Mouse (Mus musculus): Measurements from ENCODE around the gene Slc25a35. TPM values are rescaled to one million over a fixed set of nuclear protein-coding genes. Genes with fewer than 3 reads are reported as not detected.
A peak's percentile ranks its signal among the peaks of the same experiment; 100 is the strongest.
"Not testable (repeated sequence)": the region's sequence is repeated elsewhere in the genome, so short reads cannot be mapped to it uniquely, and the experiment has no call there.

Slc25a35 gene
- polyA plus RNA-seq (2017; shearing (Covaris generic)), result 1 to 10 TPM; 7.2 to 7.6 TPM

DNA sequence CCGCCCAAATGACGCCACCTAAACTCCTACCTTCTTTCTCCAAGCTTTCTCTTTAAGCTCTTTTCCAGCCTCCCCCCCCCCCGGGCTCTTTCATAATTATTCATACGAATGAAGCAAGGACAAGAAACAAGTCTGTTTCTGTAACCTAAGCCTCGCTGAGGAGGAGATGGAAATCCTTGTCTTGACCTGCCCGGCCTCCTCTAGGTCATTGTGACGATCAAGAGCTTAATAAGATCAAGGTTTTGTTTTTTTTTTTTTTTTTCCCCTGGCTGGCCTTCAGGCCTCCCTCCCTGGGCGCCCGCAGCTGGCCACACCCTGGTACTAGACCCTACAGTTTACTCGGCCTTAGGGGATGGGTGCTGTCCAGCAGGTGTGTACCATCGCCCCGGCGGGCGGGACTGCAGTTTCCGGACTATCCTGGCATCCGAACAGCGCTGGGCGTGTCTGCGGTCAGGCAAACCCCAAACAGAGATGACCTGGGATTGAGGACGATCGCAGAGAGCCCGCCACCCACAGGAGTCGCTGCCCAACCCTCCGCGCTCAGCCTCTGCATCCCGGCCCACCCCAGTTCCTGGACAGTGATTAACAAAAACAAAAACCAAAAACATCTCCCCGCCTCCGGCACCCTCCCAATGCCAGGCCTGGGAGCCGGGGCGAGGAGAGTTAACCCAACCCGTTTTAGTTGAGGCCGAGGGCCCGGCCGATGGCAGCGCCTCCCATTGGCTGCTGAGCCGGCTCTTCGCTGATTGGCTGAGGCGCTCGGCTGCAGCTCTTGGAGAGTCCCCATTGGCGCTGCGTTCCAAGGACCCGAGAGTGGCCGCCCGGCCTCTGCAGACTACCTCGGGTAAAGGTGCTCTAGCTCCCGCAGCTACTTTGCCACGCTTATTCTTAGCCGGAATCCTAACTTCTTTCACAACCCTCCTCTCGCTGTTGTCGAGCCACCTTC, at the start of gene Slc25a35:
Slc25a35 (plus strand) TSS at position 795 of the 946 bp plus-strand sequence.
- peak; percentile 88 for ATAC-seq

DNA sequence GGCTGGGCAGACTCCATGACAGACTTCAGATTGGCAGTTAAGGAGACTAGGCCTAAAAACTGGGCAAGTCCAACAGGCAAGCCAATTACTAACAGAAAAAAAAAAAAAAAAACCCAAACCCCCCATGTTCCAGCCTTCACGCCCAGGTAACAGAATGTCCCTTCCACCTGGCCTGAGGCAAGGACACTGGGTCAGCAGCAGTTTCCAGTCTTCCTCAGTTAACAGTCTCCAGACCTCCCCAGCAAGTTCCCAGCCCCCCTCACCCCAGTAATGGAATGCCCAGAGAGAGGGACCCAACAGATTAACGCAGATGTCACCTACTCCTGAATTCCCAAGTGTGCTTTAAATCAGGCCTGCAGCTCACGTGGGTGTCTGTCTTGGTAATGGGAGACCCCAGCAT, 44.7 kb upstream of the Slc25a35 start:
- no peak for ATAC-seq

DNA sequence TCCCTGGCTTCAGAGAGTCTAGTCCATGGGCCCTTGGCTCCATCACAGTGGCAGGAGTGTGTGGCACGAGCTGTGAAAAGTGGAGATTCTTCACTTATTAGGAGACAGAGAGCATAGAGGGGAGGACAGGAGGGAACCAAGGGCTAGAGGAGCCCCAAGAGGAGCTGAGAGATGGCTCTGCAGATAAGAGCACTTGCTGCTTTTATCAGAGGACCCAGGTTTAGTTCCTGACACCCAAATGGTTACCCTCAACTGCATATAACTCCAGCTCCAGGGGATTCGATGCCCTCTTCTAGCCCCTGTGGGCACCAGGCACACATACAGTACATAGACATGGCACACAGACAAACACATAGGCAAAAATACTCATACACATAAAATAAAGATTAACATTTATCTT, 43.2 kb upstream of the Slc25a35 start:
- no peak for ATAC-seq

DNA sequence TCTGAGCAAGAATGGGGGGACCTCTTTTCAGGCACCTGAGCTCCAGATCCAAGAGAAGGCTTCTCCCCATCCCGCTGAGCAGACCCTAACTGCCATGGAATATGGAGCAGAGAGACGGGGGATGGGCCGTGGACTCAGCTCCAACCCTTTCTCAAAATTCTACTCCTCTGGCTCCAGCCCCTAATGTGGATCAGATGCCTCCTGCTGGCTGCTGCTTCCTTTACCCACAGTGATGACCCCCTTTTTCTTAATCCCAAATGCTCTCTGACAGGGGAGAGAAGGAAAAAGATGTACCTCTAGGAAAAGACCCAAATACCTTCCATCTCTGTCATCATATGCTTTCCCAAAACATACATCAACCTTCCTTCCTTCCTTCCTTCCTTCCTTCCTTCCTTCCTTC, 41.0 kb upstream of the Slc25a35 start, which contains the start of gene Odf4:
Odf4 (minus strand) TSS at position 101 of the 400 bp plus-strand sequence.
- ATAC-seq, result no peak

DNA sequence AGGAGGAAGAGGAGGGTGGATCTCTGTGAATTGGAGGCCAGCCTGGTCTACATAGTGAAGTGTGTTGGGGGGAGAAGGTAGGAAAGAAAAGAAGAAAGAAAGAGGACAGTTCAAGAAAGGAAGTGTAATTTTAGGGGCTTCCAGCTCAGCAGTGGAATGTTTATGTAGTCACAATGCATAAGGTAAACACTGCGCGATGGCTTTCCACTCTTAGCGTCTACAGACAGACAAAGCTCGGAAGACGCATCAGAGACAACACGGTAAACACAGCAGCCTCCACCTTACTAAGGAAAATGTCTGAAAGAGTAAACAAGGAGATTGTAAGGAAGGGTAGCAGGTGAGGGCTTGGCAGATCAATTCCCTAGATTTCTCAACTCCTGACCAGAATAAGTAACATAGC, 38.0 kb upstream of the Slc25a35 start:
- no peak for ATAC-seq

DNA sequence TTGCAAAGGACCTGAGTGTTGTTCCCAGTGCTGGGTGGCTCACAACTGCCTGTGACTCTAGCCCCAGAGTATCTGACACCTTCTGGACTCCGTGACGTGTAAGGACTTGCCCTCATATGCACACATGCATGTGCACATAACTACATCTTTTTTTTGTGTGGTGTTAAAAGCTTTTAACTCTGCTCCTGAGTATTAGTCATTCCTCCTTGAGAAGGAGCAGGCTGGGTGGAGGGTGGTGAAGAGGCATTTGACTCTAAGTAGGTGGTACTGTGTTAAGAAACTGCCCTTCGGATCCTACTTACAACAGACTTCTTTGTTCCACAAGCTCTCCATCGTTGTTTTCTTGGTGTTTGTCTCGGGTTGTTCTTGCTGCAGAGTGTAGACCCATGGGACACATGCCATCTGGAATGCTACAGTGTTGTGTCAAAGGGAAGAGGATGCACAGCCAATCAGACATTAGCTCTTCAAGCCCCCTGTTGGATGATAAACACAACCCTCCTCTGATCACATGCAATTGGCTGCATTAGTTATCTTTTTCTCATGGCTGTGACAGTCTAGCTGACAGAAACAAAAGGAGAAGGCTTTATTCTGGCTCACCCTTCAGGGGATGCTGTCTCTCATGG, 33.9 kb upstream of the Slc25a35 start:
- no peak for ATAC-seq

DNA sequence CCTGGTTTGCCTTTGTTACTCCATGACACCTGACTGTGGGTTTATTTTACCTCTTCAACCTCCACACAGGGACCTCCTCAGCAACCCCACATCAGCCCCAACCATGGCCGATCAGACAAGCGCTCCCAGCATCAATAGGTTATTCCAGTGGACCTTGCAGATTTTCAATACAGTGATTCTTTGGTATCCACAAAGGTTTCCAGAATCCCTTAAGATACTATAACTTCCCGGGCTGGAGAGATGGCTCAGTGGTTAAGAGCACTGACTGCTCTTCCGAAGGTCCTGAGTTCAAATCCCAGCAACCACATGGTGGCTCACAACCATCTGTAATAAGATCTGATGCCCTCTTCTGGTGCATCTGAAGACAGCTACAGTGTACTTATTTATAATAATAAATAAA, 31.0 kb upstream of the Slc25a35 start:
- not testable (repeated sequence) for ATAC-seq

DNA sequence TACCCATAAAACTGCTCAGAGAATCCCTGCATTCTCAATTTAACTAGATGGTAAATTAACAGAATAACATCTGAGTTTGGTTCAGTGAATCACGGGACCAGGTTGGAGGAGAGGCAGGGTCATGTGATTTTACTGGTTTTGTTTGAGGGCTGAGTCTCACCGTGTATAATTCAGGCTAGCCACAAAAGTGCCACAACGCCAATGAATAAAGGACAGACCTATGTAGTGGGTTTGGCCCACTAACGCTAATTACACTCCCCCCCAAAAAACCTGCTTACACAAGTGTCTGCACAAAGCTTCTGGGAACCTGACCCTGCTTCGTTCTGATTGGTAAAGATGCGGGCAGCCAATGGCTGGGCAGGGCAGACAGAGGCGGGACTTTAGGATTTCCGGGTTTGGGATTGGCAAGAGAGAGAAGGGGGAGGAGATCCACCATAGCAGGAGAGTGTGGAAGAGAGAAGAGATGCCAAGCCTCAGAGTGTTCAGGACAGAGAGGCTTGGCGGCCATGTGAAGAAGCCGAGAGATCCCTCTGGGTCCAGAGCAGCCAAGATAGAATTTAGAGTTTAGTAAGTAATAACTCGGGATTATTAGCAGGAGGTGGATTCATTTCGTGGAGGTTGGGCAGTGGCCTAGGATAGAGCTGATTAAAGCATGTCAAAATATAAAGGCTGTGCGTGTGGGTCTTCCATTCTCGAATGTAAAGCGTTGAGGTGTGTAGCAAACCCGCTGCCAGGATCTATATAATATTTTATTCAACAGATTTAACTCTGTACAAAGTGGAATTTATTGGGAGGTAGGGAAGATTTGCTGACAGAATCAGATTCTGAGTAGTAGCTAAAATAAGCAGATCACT, 28.3 kb upstream of the Slc25a35 start:
- peak; percentile 100 for ATAC-seq

DNA sequence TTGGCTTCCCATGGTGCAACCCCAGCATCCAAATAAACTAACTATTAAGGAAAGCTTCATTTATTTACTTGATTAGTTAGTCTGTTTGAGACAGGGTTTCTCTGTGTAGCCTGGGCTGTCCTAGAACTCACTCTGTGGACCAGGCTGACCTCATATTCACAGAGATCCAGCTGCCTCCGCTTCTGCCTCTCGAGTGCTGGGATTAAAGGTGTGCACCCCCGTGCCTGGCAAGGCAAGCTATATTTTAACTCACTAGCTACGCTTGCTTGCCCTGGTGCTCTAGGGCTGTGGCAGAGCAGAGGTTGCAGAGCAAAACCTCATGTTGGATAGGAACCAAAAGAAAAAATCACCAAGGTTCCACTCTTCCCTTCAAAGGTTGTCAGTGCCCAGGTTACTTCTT, 27.4 kb upstream of the Slc25a35 start:
- ATAC-seq, result no peak

DNA sequence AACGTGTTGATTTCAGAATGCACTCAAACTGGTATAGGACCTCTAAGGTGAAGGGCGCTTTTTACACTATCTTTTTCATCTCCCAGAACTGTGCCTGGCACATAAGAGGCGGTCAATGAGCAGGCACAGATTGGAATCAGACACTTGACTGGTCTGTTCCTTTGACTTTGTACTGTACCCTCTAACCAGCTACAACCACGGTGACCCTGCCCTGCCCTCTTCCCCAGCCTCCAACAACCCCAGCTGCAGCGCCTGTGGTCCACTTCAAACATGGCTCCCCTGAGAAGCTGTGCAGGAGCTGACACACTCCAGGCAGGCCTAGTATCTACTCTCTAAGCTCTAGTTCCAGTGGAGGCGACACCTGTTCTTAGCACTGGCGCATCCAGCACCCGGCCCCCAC, 25.2 kb upstream of the Slc25a35 start:
- no peak for ATAC-seq

DNA sequence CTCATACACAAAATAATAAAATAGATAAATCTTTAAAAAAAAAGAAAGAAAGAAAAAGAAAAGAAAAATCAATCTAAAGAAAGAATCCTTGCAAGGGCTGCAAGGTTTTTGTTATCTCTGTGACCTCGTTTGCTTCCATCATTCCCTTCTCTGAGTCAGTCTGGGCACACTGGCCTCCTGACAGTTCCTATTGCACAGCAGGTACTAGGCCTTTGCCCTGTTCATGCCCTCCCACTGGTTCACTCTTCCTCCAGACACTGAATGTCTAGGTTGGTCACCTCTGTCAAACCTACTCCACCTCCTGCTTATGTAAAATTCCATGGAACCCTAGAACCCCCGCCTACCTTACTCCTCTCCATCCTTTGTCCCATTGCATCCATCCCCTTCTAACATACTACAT, 22.7 kb upstream of the Slc25a35 start:
- no peak for ATAC-seq

DNA sequence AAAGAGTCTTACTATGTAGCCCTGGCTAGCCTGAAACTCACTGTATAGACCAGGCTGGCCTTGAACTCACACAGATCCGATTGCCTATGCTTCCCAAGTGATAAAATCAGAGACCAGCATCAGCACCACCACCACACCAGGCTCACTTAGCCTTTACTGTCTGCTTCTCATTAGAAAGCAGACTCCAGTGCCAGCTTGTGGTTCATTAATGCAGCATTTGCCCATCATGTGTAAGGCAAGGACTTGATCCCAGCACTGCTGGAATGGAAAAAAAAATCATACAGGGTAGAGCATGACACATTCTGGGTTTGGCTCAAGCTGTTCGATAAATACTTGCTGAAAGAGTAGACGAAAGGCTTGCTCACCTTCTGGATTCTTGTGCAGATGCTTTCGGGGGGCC, 21.9 kb upstream of the Slc25a35 start:
- no peak for ATAC-seq

DNA sequence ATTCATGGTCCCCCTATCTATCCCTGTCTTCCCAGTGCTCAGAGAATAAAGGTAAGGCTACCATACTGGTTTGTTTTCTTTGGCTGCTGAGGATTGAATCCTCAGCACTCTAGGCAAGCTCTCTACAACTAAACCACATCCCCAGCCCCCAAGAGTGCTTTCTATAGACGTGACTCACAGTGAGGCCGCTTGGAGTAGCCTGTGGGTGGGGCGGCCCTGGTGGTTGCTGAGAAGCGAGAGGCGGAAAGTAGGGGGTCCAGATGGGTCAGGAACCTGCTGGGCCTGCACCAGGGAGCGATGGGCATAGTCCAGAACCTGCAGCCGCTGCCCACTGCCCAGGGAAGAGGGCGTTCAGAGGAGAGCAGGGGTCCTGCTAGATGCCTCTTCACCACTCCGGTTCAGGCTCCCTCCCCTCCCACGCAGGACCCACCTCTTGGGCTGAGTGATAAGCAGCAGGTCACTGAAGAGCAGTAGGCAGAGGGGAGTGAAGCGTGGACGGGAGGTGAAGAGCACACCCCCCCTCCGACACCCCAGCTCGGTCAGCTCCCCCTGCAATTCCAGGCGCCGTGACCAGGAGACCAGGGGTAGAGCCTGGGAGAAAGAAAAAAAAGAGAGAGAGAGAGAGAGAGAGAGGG, 21.0 kb upstream of the Slc25a35 start:
- no peak for ATAC-seq

DNA sequence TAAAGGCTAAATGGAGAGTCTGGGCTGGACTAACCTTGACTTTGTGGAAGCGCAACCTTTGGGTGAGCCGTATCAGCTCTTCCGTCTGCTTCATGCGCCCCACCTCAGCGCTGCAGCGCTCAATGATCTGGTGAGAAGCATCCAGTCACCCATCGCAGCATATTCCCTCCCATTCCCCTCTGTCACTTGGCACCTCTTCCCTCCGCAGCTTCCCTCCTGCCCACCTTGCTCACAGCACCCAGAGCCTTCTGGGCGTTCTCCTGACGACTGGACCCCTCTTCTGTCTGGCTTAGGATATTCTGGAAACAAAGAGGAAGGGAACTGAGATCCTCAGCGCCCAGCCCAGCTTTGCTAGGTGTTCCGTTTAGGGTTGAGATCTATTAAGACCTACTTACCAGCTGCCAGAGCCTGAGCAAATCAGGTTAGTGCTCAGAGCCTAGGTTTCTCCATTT, 20.4 kb upstream of the Slc25a35 start:
- ATAC-seq, result no peak

DNA sequence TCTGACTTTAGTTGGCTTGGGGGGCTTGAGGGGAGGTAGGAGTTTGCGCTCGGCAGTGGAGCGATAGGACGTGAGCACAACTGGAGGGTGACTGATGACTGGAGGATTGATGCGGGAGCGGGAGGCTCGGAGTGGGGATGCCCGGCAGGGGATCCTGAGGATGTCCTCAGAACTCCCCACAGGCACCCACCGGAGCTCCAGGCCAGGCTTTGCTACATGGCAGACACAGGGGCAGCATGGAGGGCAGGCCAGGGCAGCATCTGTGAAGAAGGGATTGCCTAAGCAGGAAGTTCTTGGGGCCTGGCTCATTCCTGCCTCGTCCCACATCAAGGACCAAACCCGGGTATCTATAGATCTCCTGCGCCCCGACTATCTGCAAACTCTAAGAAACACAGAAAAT, 14.0 kb upstream of the Slc25a35 start:
- ATAC-seq, result no peak

DNA sequence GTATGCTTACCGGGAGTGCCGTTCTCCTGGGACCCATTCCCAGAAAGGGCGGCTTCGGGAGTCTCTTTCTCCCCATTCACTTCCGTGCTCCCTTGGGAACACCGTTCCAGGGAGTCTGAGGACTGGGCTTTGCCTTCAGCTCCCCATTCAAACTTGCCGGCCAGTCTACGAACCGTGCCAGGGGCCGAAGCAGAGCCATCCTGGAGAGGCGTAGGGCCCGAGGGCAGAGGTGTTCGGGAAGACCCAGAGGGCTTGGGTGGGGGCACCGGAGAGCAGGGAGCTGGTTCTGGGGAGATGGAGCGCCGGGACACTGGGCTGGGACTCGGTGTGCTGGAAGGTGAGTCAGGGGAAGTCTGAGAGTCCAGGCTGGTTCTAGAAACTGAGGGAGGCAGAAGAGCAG, 13.5 kb upstream of the Slc25a35 start:
- ATAC-seq, result no peak

DNA sequence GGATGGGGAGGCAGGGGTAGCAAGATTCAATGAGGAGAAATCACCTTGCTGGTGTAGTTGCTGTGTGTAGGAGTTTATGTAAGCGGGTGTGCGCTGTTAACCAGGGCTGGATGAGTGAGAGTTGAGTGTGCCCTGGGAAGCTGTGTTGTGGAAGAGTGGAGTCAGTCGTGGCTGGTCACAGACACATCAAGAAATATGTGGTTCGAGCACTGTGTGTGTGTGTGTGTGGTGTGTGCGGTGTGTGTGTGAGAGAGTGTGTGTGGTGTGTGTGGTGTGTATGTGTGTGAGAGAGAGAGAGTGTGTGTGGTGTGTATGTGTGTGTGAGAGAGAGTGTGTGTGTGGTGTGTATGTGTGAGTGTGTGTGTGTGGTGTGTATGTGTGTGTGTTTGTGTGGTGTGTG, 12.5 kb upstream of the Slc25a35 start:
- ATAC-seq, result no peak

DNA sequence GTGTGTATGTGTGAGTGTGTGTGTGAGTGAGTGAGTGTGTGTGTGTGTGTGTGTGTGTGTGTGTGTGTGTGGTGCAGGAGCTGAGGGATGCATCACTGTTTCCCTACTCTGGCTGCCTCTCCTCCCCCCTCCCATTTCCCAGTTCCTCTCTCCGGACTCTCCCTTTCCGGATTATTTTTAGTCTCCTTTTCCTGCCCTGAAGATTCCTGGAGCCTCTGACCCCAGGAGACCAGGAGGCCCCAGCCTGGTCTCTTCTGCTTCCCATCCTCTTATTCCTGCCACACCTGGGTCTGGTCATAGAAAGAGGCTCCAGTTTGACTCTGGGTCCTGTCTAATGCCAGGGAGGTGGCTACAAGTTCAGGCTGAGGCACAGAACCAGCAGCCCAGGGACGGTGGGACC, 11.8 kb upstream of the Slc25a35 start:
- no peak for ATAC-seq

DNA sequence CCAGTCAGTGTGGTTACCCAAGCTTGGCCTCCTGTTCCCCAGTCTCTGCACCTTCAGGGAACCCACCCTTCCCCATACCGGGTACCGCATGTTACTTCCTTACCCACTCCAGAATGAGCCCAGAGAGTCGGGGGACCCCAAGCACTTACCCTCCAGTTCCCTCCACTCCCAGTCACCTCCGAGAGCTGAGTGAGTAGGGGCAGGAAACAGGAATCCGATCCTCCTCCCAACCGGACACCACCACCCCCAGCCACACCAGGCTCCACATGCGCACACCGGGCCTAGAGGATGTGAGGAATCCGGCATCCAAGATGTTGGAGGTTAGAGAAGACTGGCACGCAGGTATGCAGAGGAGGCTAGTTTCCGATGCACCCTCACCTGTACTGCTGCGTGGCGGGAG, 11.2 kb upstream of the Slc25a35 start:
- ATAC-seq, result no peak

DNA sequence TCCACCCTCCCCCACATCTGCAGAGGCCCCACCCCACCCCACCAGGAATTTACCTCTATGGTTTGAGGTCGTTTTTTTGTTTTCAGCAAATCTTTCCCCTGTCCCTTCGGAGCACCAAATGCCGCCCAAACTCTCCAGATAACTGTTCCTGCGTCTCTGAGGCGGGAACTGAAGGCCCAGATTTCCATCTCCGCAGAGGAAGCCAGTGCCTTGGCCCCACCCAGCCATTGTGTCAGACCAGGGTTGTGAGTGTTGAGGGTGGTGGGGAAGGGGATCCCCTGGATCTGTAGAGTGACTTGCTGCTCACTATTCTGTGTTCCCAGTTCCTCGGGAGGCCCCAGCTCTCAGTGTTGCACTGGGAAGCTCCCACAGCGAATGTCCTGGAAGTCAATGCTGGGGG, 10.6 kb upstream of the Slc25a35 start, which contains the start of gene Arhgef15:
Arhgef15 (minus strand) TSS at position 173 of the 400 bp plus-strand sequence.
- no peak for ATAC-seq

DNA sequence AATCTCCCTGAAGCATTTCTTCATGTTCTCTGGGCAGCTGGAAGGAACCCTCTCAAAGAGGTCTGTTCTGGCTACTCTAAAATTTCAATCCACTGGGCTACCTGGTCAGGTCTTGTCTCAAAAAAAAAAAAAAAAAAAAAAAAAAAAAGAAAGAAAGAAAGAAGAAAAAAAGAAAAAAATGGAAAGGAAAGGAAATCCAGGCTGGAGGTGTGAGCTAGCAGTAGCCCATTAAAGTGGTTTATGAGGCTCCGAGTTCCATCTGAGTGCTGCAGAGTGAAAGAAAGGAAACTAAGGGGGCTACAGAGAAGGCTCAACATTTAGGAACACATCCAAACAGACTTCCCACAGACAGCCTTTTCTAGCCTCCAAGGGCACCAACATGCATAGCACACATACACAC, 10.0 kb upstream of the Slc25a35 start:
- ATAC-seq, result no peak

DNA sequence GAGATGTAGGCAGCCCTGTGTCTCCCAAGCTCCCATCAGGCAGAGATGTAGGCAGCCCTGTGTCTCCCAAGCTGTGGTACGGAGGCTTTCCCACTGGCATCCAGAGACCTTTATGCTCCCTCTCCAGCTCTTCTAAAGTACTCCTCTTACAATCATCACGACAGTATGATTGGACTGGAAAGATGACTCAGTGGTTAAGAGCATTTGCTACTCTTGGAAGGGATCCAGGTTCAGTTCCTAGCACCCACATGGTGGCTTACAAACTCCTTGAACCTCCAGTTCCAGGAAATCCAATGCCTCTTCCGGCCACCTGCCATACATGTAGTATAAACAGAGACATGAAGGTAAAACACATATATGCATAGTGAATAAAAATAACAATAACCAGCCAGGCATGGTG, 6.3 kb upstream of the Slc25a35 start:
- no peak for ATAC-seq
